Mouse (Mus musculus): Measurements from ENCODE around the gene Gm20931. TPM values are rescaled to one million over a fixed set of nuclear protein-coding genes. Genes with fewer than 3 reads are reported as not detected.
"Not testable (repeated sequence)": the region's sequence is repeated elsewhere in the genome, so short reads cannot be mapped to it uniquely, and the experiment has no call there.

Gene Gm20931
- polyA plus RNA-seq (2014; fragmentation: Nextera tagmentation; extraction: Ambion mirVana) = not detected in 2 replicates

DNA sequence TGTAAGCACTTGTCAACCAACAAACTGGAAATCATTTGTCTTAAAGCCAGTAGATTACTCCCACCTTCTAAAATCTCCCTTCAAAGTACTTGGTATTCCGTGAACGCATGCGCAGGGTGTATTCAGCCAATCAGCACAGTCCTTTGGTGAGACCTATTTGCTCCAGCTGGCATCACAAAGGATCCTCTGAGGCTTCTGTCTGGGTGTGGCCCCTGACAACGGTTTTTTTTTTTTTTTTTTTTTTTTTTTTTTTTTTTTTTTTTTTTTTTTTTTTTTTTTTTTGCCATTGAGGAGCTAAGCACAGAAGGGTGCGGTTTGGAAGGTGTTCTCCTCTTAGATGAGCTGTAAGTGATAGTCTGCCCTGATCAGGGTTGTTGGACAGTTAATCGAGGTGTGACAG is at the start of gene Gm20931:
Gene Gm20931 (plus strand): TSS at position 301 of the 400 bp plus-strand sequence.
- not testable (repeated sequence) for H3K4me3 ChIP-seq (ENCODE audit: low read depth, low read length); H3K36me3 ChIP-seq (ENCODE audit: control insufficient read depth, insufficient read depth, low read length); H3K4me2 ChIP-seq (ENCODE audit: low read depth, low read length); H3K27me3 ChIP-seq (ENCODE audit: control insufficient read depth, insufficient read depth, low read length); ATAC-seq (ENCODE audit: low read depth); H3K4me1 ChIP-seq (ENCODE audit: control insufficient read depth, insufficient read depth, low read length); H3K27ac ChIP-seq (ENCODE audit: low read depth, low read length); H3K9ac ChIP-seq (replicated peaks; ENCODE audit: low read depth, low read length); H3K9me3 ChIP-seq (ENCODE audit: control insufficient read depth, low read length)
- no CpG with 5 or more reads among the region's 6 CpGs for WGBS

Measured in neural tube, embryonic 14.5 days (tissue).